Mouse (Mus musculus): ENCODE measurements around the gene Bola1.

GRCm38 (mm10) chr3:96147950-96148349 is 71.6 kb downstream of the Bola1 start:
- peak; percentile 31; the same call in 1 of the 2 replicates for TF ChIP-seq CTCF (conservative IDR thresholded peaks at IDR 0.05; ENCODE audit: insufficient read depth, insufficient read length, low read depth, low read length)
- TF ChIP-seq POLR2A (IDR thresholded peaks at IDR 0.05; ENCODE audit: low read depth, low read length), result no peak
